Mouse (Mus musculus) activated CD4-positive, CD25-positive, alpha-beta regulatory T cell, adult 9 weeks (primary cell): ENCODE measurements around the gene Lsg1. TPM values are rescaled to one million over a fixed set of nuclear protein-coding genes. Genes with fewer than 3 reads are reported as not detected.

Source experiments
- polyA plus RNA-seq: library from polyadenylated mRNA; unstranded; fragments of 100-300 nt; shearing (Covaris generic); gene quantifications from one replicate; pipeline ENCODE4 v1.2.1, GENCODE M21; 2017

Lsg1 gene
- polyA plus RNA-seq: 76.3 TPM

DNA sequence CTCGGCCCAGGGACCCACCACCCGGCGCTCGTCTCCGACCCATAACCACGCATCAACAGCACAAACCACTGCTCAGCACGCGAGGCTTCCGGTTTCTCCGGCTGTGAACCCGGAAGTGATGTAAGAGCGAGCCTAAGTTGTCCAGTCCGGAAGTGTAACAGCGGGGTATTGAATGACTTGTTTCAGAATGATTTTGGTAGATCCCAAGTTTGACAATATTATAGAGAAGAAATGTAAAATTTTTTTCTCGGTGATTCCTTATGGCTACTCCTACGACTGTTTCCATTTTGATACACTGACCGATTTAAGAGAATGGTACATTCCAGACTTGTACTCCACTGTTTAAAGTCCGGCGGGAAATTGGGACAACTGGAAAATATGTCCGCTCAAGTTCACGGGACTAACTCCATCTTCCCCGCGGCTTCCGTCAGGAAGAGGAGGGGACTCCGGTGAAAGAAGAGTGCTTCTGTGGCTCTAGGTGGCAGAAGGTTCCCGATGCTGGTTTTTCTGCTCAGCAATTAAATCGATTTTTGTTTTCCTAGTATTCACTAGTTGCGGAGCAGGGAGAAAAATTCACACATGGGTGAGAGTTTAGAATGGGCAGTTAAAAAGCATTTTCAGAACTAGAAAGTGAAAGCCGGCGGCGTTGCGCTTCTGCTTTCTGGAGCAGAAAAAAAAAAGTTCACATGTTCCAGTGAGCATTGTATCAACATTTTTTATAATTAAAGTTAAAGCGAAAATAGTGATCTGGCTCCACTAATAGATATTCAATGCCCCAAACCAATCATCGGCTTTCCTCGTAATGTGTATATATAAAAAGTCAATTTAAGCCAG, at the start of gene Lsg1:
Gene Lsg1, minus strand, starts transcription at position 99 of the 834 bp plus-strand sequence.

DNA sequence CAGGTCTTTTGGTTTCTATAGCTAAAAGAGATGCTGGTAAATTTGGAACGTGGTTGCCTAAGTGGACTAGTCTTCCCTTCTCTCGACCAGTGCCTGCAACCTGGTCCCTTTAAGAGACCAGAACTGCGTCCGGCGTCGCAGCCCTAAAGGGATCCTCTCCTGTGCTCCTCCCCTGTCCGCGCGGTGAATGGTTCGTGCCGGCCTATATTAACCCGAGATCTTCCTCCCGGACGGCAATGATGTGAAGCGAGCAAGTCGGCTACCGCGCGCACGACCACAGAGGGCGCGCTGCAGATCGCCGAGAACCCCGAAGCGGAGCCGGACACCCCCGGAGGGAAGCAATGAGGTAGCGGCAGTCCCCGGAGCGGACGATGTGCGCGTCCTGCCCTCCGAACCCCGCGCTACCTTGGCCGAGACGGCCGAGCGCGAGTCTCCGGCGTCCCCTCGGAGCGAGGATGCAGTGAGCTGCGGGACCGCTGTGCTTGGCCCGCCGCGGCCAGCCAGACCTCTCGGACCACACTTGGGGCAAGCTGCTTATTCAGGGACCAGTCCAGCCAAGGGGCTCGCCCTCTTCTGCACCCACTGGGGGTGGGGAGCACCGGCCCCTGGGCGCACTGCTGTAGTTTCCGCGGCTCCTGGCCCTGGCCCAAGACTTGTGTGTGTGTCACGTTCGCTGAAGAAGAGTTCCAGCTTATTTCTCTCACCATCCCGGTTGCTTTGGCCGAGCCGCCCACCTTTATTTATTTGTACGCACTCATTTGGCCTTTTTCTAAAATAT, 12.3 kb upstream of the Lsg1 start, which contains the start of gene Fam43a:
Gene Fam43a, plus strand, starts transcription at position 233 of the 778 bp plus-strand sequence.

DNA sequence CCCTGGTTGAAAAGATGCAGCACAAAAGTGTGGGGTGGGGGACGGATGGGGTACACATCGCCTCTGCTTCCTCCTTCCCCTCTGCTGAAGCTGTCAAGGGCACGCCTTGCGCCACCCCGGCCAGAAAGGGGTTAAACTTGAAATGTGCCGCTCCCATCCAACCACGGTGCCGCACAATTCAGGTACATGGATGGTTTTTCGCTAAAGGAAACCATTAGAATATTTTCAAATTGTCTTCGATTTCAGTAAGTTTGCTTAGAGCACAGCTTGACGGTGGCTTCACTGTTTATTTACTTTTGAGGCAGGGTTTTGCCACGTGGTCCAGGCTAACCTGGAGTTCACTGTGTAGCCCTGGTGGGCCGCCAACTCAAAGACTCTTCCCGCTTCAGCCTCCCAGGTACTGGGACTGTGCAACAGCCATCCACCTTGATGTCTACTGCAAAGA, 36.6 kb downstream of the Lsg1 start, which contains the start of gene Tmem44:
Gene Tmem44, minus strand, starts transcription at position 95 of the 445 bp plus-strand sequence.

Other genes starting within 250 kb of the Lsg1 start
- 5.2 TPM for gene Atp13a3, start 181.6 kb downstream of the Lsg1 start, polyA plus RNA-seq
- 0.34 TPM for gene Tmem44, start 36.8 kb downstream of the Lsg1 start, polyA plus RNA-seq
- 5.5 TPM for gene Fam43a, start 12.1 kb upstream of the Lsg1 start, polyA plus RNA-seq